Mouse (Mus musculus) ovary, adult 18-20 months (tissue): ENCODE results near the gene Wnt2.

Source experiments
- DNase-seq: peaks from one replicate; pipeline ENCODE4 v3.0.0; 2022; ENCODE audit warnings: low spot score, mixed read lengths

Gene Wnt2

DNA sequence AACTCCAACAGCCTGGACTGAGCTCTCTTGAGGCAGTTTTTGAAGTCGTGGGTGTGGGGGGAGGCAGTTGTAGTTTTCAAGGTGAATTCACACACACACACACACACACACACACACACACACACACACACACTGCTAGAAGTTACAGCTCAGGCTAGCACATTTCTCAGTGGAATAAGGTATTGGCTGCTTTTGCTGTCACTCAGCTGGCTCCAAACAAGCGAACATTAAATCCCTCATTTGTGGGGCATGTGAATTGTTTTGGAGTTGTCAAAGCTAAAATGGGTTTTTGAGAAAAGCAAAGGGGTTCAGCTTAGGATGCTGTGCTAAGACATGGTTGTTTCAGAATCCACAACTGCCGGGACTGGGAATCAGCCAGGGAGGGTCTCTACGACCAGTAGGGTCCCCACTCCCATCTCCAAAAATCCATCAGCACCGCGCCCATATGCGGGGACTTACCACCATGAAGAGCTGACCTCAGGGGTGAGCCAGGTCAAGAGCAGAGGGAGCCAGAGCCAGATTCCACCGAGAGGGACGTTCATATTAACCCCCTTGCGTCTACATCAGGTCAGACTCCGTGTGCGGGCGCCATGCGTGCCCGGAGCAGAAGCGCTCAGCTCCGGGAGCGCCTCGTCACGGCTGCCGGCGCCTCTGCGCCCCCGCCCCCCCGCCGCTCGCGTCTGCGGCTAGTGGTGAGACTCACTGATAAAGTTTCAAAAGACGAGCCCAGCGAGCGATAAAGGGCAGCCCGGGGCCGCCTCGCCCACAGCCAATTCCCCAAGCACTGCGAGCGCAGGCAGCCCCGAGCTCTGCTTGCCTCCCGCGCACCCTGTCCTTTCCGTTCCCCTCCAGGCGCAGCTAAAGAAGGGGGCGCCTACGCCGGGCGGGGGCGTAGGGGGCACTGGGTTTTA, at the start of gene Wnt2:
Wnt2 (minus strand) TSS at position 840 of the 911 bp plus-strand sequence.
- DNase-seq: no peak

DNA sequence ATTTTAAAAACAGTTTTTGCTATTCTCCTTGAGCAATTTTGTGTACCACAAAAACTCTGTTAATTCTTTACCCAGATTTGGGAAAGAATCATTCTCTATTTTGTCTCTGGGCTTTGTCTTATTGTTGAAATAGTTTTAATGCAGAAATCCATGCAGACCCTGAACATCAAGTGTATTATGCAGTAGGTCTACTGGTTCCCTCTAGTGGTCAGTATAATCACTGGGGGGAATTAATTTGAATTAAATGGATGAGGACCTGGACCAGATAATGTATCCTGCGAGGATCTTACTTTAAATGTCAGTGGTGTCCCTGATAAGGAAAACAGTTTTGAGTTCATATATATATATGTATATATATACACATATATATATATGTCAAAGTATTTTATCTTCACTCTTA, 48.2 kb upstream of the Wnt2 start:
- no peak for DNase-seq

DNA sequence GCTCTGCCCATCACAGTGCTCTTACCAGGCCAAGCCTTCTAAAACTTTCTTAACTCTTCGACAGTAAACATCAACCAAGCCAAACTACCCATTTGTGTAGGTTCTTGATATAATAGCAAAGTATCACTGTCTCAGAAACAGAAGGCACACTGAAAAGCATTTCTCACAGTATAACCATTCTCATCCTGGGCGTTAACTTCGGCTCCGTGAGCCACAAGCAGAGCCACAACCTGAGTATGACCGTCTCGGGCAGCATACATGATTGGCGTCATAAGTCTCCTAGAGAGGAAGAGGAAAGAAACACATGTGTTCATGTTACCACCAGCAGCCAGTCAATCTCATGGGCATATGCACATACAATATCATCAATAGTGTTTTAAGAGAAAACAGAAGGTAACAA, 46.6 kb upstream of the Wnt2 start:
- no peak for DNase-seq

DNA sequence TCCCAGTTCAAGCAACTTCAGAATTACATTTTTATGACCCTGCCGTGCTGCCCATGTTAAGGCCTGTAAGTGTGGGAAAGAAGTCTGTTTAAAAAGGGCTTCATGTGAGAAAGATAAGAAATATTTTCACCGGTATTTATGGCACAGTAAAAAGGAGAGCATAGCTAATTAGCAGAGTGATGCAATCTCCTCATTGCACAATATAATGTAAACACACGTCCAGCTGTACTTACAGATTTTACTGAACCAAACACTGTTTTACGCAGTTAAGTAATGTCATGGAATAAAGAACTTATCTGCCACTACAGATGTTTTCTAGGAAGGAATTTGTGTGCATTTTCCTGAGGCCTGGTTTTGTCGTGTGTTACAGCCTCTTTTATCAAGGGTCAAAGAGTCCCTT, 46.2 kb upstream of the Wnt2 start:
- no peak for DNase-seq

DNA sequence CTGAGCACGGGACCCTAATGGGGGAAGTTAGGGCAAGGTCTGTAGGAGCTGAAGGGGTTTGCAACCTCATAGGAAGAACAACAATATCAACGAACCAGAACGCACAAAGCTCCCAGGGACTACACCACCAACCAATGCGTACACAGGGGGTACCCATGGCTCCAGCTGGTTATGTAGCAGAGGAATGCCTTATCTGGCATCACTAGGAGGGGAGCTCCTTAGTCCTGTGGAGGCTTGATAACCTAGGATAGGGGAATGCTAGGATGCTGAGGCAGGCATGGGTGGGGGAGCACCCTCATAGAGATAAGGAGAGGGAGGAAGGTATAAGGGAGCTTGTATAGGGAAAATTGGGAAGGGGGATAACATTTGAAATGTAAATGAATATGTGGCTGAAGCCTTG, 27.5 kb upstream of the Wnt2 start:
- no peak for DNase-seq

DNA sequence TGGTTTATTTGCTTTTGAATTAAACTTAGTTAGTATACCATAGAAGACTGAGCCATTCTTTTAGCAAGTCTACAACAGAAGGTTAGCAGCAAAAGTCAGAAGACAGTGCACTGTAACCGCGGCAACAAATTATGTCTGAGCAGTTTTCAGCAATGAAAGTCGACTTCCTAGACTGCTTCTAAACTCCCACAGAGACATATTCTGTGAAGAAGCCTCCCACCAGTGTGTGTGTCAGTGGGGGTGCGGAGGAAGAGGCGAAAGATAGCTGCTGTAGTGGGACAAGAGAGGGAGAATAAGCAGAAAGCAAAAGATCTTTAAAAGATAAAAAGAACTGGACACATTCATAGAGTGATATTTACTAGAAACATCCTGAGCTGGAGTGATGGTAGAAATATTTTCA, 21.3 kb upstream of the Wnt2 start:
- DNase-seq: no peak

DNA sequence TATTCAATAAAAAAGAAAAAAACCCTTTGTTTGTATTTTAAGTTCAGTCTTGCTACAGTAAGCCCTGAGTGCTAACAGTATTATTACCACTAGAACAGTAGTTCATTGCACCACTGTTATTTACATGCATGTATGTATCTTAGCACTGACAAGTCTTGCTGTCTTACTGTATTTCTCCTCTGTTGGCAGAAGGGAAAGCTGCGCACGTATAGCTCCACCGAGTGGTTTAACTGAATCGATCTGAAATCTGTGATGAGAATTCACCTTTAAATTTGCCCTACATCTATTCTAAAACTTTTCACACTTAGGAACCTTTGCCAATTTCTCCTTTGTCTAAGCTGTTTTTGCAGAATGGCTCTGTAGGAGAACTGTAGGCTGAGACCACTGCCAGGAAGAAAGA, 13.9 kb upstream of the Wnt2 start:
- DNase-seq: no peak

DNA sequence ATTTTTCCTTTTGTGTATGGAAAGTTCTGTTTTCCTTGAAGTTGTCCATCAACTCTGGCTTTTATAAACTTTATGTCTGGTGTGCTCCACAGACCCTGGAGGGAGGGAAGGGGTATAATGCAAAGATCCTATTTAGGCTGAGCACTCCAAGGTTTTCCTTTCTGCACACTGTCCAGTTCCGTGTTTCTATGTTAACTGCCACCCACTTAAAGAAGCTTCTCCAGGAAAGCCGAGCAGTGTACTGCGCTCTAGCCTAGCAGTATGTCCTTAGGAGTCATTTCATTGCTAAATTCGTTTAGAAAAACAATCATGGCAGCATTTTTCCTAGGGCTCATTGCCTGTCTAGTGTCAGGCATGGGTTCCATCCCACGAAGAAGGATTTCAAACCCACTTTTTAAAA, 12.8 kb upstream of the Wnt2 start:
- DNase-seq: no peak

DNA sequence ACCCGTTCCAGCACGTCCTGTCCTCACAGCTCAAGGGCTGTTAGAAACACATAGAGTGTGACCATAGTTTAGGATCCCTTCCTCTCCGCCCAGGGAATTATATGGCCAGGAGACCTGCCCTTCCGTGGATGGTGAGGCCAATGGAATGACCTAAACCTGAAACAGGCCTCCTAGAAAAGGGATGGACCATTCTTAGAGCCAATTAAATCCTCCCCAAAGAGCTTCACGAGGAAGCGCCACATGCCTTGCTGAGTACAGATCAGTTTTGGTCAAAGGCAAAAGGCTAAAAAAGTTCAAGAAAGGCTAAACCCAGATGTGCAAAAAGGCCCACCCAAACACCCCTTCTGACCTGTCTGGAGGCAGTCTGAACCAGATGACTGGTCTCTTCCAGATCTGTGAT, 1.9 kb upstream of the Wnt2 start:
- no peak for DNase-seq

DNA sequence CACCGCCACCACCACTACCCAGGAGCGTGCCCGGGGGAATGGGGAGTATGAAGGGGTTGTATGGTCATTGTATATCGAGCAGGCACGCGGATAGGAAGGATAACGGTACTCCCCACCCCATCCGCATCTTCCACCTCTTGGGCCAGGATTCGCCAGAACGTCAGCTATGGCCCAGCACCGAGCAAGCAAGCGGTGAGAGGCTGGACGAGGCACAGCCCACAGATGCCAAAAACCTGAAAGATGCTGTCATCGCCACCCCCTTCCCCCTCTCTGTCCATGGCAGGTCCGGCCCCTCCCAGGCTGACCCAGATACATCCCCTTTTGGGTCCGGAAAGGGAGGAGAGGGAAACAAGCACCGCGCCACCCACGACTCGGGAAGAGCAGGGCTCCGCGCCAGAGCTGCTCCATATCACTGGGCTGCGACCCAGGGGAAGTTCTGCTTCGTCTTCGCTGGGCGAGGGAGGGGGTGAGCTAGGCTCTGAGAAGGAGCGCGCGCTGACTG, 1.2 kb upstream of the Wnt2 start:
- DNase-seq: peak; percentile 43

DNA sequence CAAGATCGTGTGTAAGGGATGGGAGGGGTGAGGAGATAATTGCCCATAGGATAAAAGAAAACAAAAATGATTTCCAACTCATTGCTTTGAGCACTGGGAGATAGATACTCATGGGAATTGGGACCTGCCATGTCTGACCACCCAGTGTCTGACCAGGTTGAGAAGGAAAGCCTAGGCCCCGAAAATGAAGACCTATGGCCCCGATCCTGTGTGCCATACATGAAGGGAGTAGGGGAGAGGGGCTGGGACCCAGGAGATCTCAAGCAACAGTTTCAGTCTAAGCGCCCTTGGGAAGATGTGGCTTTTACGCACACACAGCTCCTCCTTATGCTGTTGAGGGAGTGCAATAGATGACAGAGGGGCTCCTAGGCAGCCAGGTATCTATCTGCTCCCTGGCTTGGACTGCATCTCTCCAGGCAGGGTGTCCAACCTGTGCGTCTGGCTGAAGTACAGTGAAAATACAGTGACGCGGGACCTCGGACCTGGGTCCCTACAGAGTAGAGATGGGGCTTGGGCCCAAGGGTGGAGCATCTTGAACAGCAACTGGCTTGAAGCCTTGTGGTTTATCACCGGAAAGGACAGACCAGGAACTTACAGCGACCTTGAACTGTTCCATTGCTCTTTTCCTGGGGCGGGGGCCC, 603 bp upstream of the Wnt2 start:
- DNase-seq: no peak

DNA sequence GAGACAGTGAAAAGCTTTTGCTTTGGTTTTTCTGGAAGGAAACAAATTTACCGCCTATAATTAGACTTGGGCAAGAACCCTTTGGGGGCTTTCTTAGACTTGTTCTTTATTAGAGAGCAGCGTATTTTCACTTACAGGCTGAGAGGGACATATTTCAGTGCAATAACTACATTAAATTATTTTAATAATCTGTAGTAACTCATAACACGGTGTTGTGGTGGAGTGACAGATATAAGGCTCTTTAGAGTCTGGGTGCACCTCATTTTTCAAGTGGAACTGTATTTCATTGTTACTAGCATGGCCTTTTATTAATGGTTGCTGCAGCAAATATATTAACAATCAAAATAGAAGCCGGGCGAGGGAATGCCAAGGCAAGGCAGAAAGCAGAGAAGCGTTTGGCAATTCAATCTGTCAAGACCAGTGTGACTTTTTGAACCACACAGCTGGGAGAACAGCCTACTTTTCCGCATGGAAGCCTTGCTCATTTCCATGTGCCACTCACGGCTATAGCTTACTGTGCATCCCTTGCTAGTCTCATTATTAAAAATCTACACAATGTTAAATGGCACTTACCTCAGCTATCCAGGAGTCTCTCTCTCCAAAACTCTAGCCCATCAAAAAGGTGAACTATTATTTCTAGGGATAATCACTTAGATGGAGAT, 6.1 kb downstream of the Wnt2 start:
- DNase-seq: no peak

DNA sequence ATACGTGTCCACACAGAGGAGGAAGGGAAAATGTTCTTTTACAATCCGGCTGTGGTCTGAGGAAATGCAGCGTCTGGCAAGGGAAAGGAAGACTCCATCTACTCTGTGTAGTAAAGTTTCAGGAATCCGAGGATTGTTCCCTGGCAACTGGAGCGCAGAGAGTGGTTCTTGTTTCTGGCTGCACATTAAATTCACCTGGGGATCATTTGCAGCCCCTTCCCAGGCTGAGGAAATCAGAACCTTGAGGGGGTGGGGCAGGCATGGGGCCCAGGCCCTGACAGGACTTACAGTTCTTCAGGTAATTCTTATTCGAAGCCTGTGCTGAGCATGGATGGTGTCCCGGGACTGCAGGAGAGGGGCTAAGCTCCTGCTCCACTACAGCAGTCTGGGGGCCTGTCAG, 17.0 kb downstream of the Wnt2 start:
- no peak for DNase-seq

DNA sequence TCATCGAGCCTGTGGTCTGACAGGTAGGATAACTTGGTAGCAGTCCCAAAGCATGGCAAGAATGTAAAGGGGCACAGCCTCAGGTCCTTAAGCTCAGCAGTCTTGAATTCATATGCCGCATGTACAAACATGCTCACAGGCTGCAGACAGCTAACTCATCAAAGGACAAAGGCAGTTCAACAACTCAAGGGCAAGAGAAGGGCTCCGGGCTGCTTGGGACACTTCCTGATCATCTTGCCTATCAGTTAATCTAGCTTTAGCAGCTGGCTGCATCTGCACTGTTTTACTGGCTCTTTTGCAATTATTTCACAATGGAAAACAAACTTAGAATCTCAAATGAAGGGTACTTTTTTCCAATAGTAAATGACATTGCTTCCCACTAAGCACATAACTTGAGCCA, 23.0 kb downstream of the Wnt2 start:
- no peak for DNase-seq

DNA sequence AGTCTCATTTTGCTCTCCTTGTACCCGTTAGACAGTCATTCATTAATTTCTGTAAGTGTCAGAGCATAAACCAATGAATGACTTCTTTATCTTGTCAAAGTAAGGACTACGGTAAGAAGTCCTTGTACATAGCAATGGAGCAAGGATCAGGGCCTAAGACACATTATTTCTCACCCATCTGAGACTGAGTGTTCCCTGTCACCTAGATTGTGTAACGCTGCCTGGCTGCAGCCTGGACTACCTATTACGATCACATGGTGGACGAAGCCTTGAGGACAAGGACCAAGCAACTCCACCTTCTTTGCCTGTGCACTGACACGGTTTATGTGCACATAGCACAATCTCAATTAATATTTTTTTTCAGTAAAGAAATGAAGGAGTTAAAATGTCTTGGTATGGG, 28.3 kb downstream of the Wnt2 start:
- no peak for DNase-seq

DNA sequence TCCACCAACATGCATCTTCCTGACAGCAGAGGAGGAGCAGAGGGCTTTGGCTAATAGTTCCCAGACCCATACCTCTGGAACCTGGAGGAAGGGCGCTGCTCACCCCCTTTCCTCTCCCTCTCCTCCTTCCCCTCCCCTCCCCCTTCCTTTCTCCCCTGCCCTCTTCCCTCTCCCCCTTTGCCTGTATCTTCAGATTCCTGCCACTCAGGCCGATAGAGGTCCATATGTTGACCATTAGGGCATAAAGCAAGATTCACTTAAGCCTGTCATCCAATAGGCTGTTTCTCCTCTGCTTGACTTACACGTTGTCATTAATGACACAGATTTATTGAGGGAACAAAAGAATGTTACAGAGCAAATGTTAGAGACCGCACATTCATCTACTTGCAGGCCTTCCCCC, 31.9 kb downstream of the Wnt2 start:
- no peak for DNase-seq

DNA sequence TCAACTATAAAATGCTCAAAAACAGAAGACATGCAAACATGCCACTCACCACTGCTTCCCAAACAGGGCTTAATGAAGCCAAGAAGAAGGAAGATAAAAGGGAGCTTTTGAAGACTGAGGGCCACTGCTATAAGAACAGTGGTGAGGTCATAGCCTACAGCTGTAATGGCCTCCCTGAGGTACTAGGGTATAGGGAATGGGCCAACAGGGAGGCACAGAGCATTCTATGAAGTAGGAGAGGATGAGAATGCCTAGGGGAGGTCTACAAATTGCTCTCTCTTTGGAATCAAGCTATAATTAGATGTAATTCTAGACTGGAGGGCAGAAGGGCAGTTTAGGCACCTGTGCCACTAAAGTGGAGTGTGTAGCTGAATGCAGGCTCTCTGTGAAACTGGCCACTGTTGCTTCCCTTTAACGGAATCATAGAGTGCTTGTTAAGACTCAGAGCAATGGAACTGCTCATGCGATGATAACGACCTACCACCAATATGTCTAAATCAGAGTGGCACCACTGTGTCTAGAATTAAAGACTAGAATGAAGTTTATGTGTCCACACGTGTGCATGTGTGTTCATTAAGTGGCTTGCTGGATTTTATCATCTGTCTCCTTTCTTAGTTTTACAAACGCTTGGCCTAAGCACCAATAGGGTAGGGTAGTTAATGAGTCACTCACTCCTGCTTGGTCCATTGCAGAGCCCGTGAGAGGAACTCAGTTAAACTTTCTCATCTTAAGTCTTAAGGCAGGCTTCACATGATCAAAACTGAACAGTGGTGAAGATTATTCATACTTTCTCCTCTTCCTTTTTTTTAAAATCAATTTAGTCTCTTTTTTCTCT, 35.2 kb downstream of the Wnt2 start:
- no peak for DNase-seq

DNA sequence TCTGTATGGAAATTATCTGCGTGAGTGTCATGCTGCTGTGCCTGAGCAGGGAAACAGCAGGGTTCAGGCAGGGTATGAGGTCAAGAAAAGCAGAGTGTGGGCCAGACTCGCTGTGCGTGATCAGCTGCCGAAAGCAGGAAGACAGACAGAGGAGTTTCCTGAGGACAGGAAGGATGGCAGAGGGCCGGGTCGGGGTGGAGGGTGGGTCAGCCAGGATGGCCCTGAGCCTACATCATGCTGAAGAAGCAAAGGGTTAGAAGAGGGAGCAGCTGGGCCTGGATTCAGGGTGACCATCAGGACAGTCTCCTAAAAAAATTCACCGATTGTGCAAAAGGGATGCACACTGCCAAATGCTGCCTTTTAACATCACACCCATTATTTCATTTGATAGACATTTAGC, 38.8 kb downstream of the Wnt2 start:
- DNase-seq: no peak

DNA sequence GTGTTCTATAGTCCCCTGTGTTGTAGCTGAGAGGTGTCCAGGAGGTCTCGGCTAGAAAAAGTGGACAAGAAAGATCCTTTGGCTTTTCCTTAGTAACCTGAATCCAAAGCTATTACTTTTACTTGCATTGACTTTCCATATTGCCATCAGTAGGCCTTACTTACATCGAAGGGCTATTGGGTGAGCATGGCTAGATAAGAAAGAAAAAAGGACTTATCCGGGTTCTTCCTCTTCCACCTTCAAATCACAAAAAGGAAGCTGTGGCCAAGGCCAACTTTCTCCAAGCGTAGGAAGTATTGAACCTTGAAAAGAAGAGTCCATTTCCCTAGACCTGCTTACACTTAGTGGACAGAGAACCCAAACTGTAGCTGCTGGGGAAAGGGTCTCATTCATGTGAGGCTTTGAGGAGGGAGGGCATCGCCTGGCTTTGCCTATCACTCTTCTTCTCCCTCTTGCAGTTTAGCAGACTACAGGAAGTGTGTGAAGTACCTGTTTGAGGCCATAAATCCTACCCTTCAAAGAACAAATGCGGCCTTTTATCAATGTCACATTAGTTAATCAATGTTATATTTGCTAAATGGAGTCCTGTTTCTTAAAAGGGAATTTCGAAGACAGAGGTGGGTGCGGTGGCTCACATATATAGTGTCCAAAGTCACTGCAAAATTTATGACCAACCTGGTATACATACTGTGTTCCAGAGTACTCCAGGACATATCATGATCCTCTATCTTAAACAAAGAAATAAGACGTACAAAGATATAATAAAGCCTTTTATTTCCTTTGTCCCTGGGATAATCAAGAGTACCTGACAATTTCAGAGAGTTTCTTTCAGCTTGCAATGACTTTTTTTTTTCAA, 40.0 kb downstream of the Wnt2 start:
- no peak for DNase-seq

DNA sequence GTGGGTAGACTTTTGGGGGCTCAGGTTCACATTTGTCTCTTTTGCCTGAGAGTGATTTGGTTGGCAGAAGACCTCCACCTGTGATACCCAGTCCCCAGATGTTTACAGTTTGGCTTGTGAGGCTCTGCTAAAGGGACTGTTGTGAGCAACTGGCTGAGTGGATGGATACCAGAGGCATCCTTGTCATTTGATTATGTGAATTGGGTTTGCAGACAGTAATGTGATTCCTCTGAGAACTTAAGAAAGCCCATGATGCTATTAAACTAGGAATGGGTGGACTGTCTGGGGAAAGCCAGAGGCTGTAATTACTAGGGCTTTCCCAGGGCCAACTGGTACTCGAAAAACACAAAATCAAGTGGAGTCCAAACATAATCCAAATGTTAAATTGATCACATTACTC, 51.0 kb downstream of the Wnt2 start:
- DNase-seq: no peak

DNA sequence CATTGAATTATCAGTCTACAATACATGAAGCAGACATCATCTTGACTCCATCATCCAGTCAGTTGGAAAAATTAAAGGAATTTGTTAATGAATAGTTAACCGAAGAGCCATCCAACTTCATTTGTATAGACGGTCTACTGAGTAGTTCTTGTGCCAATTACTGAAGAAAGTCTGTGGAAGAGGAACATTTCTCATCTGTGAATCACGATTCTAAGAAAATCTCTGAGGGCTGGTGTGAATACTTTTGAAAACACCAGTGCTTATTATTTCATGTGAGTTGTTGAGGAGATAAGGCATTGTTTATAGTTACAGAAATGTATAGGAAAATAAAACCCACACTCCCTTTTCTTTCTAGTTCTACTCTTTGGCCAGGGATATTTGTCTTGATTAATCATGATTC, 51.5 kb downstream of the Wnt2 start:
- no peak for DNase-seq
